Mouse (Mus musculus) embryo, embryonic 9.5 days (tissue): ENCODE results near the gene Ptpn1.
A peak's percentile ranks its signal among the peaks of the same experiment; 100 is the strongest.

ENCODE experiments used
- DNase-seq: peaks from one replicate; pipeline ENCODE4 v3.0.0-alpha.2; 2017; ENCODE audit errors: extremely low spot score

Gene Ptpn1

GRCm38 (mm10) chr2:168008132-168008531 is 76.3 kb downstream of the Ptpn1 start:
- DNase-seq, result peak; percentile 53

DNA sequence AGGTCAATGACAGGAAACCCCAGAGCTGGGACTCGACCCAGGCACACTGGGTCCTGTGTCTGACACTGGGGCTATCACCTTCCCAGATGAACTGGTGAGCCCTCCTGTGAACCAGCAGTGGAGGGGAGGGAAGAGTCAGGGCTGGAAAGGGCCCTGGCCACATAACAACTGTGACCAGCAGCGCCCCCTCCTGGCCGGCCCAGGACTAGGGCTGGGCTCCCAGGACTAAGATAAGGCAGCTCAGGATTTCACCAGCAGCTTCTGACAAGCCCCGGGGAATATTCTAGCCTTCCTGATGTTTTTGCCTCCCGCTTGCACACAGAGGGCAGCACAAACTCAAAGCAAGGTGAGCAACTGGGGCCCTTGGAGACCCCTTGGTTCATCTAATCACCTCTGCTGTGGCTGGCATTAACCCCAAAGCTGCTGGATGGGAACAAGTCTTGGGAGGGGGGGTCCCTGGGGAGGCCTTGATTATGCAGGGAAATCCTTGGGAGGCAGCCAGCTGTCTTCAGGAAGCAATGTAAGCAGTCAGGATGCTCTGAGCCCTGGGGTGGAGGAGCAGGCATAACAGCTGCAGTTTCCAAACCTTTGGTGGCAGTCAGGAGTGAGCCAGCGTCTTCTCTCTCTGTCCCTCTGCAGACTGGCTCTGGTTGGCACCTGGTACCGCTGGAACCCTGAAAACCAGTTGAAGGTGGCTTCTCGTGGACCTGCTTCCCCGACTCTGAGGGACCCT is 78.2 kb downstream of the Ptpn1 start, which contains the start of gene Ripor3:
TSS of gene Ripor3 (minus strand) at position 683 of the 733 bp plus-strand sequence.
- DNase-seq, result peak; percentile 74

DNA sequence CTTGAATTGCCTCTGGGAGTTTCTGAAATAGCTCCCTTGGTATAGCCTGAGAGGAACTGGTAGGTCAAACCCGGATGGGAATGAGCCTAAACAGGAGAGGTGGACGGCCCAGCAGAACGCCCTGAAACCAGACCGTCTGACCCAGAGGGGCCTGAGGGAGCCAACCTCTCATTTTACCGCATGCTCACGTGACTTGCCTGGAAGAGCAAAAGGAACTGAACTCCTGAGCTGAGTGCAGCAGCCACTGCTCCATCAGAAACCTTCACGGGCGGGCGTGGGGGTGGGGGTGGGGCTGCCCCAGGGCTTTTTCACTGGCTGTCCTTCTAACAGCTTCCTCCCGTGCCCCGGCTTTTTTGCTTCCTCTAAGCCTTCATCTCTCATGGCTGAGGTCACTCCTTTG is 79.0 kb downstream of the Ptpn1 start:
- DNase-seq, result no peak

- DNase-seq, result peak; percentile 52
Measured at GRCm38 (mm10) chr2:168016951-168017391, 85.1 kb downstream of the Ptpn1 start.

- DNase-seq, result no peak
Measured at GRCm38 (mm10) chr2:168019201-168019715, 87.4 kb downstream of the Ptpn1 start.

DNA sequence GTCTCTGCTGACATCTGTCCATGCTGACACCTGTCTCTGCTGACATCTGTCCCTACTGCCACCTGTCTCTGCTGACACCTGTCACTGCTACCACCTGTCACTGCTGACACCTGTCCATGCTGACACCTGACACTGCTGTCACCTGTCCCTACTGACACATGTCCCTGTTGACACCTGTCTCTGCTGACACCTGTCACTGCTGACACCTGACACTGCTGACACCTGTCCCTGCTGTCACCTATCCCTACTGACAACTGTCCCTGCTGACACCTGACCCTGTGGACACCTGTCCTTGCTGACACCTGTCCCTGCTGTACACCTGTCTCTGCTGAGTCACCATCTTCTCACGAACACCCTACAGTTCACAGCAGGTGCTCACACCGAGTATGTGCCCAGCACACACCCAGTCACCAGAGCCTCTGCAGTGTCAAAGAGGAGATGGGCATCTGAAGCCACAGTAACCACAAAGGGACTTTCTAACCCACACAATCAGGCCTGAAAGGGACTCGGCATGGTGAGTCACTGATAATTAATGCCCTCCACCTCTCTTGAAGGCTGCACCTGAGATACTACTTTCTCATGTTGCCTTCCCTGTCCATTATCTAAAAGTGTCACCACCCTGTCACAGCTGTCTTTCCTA is 92.0 kb downstream of the Ptpn1 start:
- no peak for DNase-seq

GRCm38 (mm10) chr2:168025174-168025573 is 93.3 kb downstream of the Ptpn1 start:
- no peak for DNase-seq

- no peak for DNase-seq
Measured at GRCm38 (mm10) chr2:168025882-168026281, 94.0 kb downstream of the Ptpn1 start.

- DNase-seq, result no peak
Measured at GRCm38 (mm10) chr2:168026467-168026866, 94.6 kb downstream of the Ptpn1 start.

GRCm38 (mm10) chr2:168028376-168028775 is 96.5 kb downstream of the Ptpn1 start:
- no peak for DNase-seq
